Mouse (Mus musculus): ENCODE measurements around the gene Il17a.

DNA sequence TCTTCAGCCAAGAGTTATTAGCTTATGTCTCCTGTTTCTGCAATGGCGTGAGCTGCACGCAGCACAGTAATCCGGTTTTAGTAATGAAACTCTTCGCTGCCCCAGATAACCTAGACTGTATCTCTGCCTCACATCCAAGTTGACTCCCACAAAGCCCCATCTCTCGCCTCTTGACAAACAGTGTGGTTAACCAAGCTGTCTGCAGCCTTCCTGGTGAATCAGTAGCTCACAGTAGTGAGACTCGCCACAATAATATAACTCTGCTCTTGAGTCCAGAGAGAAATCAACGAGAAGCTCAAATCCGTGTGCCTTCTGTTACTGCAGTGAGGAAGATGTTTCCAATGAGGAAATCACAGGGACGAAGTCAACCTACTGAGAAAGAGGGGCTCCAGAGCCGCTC, 23.7 kb downstream of the Il17a start:
- TF ChIP-seq CTCF (IDR thresholded peaks at IDR 0.05; ENCODE audit: insufficient read depth, low read depth, low read length) (no peak), POLR2A (IDR thresholded peaks at IDR 0.05; ENCODE audit: insufficient read depth, low read depth, low read length) (no peak)
